Mouse (Mus musculus) kidney, adult 2 months (tissue): Measurements from ENCODE around the gene Hk2.

Experiments
- CTCF ChIP-seq: fragments of 200-500 bp; conservative IDR thresholded peaks from 2 replicates; pipeline ENCODE4 v1.5.1; 2011; ENCODE audit warnings: low read depth, mild to moderate bottlenecking, control low read depth, low read length, moderate library complexity, mixed read lengths; ENCODE audit not compliant: insufficient read depth, insufficient read length
- POLR2A ChIP-seq: fragments of 200-500 bp; IDR thresholded peaks from one replicate; pipeline ENCODE4 v1.6.1; 2011; ENCODE audit warnings: low read depth, low read length, control low read depth

DNA sequence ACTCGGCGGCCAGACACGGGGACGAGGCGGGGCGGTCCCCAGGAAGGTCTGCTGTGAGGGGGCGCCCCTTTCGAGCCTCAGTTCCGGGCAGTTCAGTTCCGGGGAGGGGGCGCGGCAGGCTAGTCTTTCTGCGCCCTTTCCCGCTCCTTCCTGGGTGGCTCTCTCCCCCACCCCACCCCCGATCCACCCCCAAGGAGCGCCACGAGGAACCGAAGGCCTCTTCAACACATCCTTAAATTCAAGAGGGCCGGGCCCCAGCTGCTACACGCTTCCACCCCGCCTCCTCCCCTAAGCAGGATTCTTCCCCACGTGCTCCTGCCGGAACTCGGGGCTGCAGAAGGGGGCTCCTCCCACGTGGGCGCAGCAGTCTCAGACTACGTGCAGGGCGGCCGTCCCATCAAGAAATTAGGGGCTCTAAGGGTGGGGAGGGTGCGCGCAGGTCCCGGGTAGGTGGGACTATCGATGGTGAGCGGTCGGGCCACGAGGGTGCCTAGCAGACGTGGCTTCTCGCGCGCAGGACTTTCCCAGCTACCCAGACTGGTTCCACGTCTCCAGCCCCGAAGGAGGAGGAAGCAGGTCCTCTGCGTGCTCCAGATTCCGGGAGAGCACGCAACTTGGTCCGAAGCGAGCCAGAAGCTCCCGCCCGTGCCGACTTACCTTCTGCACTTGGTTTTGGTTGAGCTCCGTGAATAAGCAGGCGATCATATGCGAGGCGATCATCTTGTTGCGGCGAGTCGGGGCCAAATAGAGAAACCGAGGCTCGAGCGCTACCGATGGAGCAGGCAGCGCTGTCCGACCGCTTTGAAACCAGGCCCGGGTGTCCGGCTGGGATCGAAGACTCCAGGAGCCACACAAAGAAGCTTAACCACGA is 758 bp downstream of the Hk2 start:
- TF ChIP-seq POLR2A: no peak
- no peak for TF ChIP-seq CTCF
